Mouse (Mus musculus) liver, postnatal 0 days (tissue): ENCODE measurements around the gene Hoxa3. TPM values are rescaled to one million over a fixed set of nuclear protein-coding genes. Genes with fewer than 3 reads are reported as not detected.
A peak's percentile ranks its signal among the peaks of the same experiment; 100 is the strongest.

ENCODE experiments used
- ATAC-seq: fragments of 200-750 bp; cut with Nextera tagmentation; 2 replicates; pipeline ENCODE4 v1.8.0; 2017; ENCODE audit warnings: mild to moderate bottlenecking, moderate library complexity
- DNase-seq: peaks from one replicate; pipeline ENCODE4 v3.0.0-alpha.2; 2016
- H3K27ac ChIP-seq: fragments of 300-500 bp; sonication (generic); 2 replicates; pipeline ENCODE4 v1.5.1; 2014; ENCODE audit warnings: antibody characterized with exemption, moderate library complexity, mild to moderate bottlenecking, low read depth
- H3K27me3 ChIP-seq: fragments of 300-500 bp; sonication (generic); 2 replicates; pipeline ENCODE4 v1.6.1; 2014; ENCODE audit warnings: low read length, control low read depth, mixed read lengths; ENCODE audit not compliant: insufficient read depth
- H3K36me3 ChIP-seq: fragments of 300-500 bp; sonication (generic); replicated peaks from 2 replicates; pipeline ENCODE4 v1.6.1; 2014; ENCODE audit warnings: mild to moderate bottlenecking, control low read depth, low read length, moderate library complexity, mixed read lengths; ENCODE audit not compliant: insufficient read depth
- H3K4me1 ChIP-seq: fragments of 300-500 bp; sonication (generic); 2 replicates; pipeline ENCODE4 v1.6.1; 2014; ENCODE audit warnings: antibody characterized with exemption, mild to moderate bottlenecking, control low read depth; ENCODE audit not compliant: insufficient read depth
- H3K4me2 ChIP-seq: fragments of 300-500 bp; sonication (generic); 2 replicates; pipeline ENCODE4 v1.6.1; 2014; ENCODE audit warnings: low read depth, mild to moderate bottlenecking, low read length, moderate library complexity, mixed read lengths
- H3K4me3 ChIP-seq: fragments of 300-500 bp; sonication (generic); 2 replicates; pipeline ENCODE4 v1.5.1; 2014; ENCODE audit warnings: low read depth, low read length
- H3K9ac ChIP-seq: fragments of 300-500 bp; sonication (generic); replicated peaks from 2 replicates; pipeline ENCODE4 v1.6.1; 2014; ENCODE audit warnings: mild to moderate bottlenecking, moderate library complexity
- H3K9me3 ChIP-seq: fragments of 300-500 bp; sonication (generic); 2 replicates; pipeline ENCODE4 v1.6.1; 2016; ENCODE audit warnings: mild to moderate bottlenecking, control low read depth, low read length, mixed read lengths
- CTCF ChIP-seq: sonication (generic); IDR thresholded peaks from 2 replicates; pipeline ENCODE4 v1.5.1; 2016; ENCODE audit warnings: antibody characterized with exemption, low read depth
- EP300 ChIP-seq: IDR thresholded peaks from 2 replicates; pipeline ENCODE4 v1.6.1; 2016; ENCODE audit warnings: antibody characterized with exemption, low read depth, mild to moderate bottlenecking
- WGBS: fragments of 180-500 bp; shearing (Covaris S2); extraction: QIAGEN DNeasy Blood & Tissue Kit; methylation state at CpG from one replicate; pipeline ENCODE4 v1.1.7; 2014; ENCODE audit not compliant: insufficient replicate concordance; 5-methylcytosine and 5-hydroxymethylcytosine counted together
- polyA plus RNA-seq: library from polyadenylated mRNA; unstranded; fragments of >200 nt; fragmentation: Nextera tagmentation; extraction: Ambion mirVana; gene quantifications from 2 replicates; pipeline ENCODE4 v1.2.1, GENCODE M21; 2015

Gene Hoxa3
- polyA plus RNA-seq, 1 experiment from 2014 or later: 0.16 TPM

DNA sequence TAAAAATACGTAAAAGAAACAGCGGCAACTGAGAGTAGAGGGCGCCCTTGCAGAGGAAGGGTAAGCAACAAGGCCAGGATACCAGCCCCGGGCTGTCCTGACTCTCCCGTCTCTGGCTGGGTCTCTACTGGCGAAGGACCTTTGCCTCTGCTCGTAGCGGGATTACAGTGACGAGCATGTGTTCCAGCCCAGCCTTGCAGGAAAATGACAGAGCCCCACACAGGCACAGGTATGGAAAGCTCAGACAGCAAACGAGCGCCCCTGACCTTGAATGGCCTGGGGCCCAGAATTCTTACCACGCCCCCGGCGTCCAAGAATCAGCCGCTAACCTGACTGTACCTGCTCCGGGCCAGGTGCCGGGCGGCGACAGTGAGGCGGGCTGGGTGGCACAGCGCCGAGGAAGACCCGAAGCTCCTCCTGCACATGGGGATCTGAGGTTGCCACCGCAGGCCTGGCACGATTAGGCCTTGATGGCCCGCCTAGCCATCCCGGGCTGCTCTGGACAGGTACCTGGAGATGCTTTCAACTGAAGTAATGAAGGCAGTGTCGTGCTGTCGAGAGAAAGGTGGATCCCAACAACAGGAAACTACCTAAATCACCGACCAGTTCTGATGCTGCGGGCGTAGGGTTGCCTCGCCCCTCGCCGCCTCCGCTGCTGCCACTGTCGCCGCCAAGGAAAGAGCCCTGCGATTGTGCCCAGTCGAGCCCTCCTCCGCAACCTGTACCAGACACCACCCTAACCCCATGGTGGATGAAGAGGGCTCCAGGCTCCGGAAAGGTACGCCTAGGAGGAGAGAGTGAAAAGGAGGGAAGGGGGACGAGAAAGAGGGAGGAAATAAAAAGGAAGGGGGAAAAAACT, 16.7 kb upstream of the Hoxa3 start:
- Histone ChIP-seq H3K27me3 (peaks cover 97% of the 10 kb centered on the region), H3K4me1 (0 out of 2 replicates have a peak, but pooled peaks cover 5% of the 10 kb centered on the region), H3K4me3 (no peak overlapping the region), H3K27ac (no peak overlapping the region), H3K4me2 (no peak overlapping the region), H3K36me3 (no peaks in the 10 kb centered on the region), H3K9ac (no peak overlapping the region), H3K9me3 (no peaks in the 10 kb centered on the region)
- TF ChIP-seq EP300 (no peak), CTCF (no peak)
- WGBS: 2% methylated on average over 44 of the region's 44 CpGs
- DNase-seq (no peak), ATAC-seq (no peak)

DNA sequence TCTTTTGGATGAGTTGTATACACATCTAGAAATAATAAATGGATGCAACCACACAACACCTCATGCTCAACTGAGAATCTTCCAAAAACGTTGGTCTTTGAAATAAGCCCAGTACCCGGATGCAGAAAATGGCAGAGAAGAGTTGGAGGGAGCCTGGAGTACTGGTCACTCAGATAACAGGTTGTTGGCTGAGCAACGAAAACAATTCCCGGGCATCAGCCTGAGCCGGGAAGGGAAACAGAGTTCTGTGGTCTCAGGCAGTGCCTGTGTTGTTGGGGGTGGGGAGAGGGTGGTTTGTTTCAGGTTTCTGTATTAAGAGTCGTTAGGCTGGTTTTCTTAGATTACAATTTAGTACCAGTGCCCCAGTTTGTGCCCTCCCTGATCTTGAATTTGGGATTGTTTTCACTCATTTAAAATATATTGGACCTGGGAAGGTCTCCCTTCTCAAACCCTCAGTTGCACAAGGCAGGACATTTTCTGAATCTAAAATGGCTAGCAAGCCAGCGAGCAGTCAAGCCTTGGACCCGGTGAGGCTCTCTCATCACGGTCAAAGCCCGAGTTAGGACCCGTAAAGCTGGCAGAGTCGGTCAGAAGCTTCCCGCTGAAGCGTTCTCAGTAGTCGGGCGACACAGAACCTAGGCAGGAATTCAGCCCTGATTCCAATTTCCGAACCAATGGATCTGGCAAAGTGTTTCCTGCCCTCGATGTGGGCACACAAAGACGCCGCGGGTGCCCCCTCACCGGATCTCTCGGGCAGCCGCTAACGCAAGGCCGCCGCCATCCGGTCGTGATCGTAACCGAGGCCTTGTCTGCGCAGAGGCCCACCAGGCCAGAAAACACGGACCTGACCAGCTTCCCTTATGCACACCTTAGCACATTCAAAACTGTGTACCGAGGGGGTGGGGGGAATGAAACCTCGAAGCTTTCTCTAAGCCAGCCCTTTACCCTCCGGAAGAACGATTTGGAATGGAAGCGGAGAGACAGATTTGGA, 15.6 kb upstream of the Hoxa3 start:
- no peak overlapping the region for H3K27ac ChIP-seq
- peak overlapping the region; percentile 17; the same call in 1 of the 2 replicates for H3K4me3 ChIP-seq
- H3K36me3 ChIP-seq: no peaks in the 10 kb centered on the region
- H3K27me3 ChIP-seq: peaks cover 97% of the 10 kb centered on the region
- no peaks in the 10 kb centered on the region for H3K9me3 ChIP-seq
- DNase-seq: no peak
- H3K4me2 ChIP-seq: no peak overlapping the region
- TF ChIP-seq CTCF: no peak
- H3K4me1 ChIP-seq: 0 out of 2 replicates have a peak, but pooled peaks cover 5% of the 10 kb centered on the region
- no peak for ATAC-seq
- WGBS: 1% methylated on average over 38 of the region's 38 CpGs
- no peak overlapping the region for H3K9ac ChIP-seq

DNA sequence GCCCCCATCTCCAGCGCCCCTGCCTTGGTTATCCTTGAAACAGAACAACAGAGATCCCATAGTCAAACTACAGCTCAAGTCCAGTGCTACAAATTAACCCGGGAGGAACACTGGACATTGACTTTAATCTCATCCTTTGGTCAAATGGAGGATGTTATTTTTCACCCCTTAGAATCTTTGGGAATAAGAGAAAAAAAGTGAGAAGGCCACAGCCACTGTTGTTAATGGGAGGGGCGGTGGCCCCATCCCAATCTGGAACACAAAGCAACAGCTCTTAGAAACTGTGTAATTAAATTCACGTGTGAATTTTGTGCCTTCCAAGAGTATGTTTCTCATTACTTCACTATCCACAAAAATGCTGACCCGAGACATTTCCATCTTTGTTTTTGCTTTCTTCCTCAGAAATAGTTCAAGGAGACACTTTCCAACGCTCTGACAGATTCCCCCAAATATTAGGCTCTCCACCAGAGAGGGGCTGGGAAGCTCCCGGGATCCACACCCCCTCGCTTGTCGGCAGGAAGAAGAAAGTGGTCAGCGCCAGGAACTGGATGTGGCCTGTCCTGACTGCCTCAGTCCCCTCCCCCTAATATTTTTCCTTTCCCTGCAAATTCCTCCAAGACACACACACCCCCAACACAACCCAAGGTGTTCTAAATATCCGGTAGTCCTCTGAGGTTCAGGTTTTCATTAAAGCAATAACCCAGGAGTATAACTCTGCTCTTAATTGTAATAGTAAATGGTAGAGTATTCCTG, 14.5 kb upstream of the Hoxa3 start:
- Histone ChIP-seq H3K36me3 (no peaks in the 10 kb centered on the region), H3K4me3 (no peak overlapping the region), H3K4me1 (0 out of 2 replicates have a peak, but pooled peaks cover 2% of the 10 kb centered on the region), H3K9ac (no peak overlapping the region), H3K4me2 (no peak overlapping the region), H3K9me3 (no peaks in the 10 kb centered on the region), H3K27me3 (peaks cover 97% of the 10 kb centered on the region), H3K27ac (no peak overlapping the region)
- DNase-seq (no peak), ATAC-seq (no peak)
- no peak for TF ChIP-seq EP300
- TF ChIP-seq CTCF: no peak
- 24% methylated on average over 11 of the region's 11 CpGs for WGBS

DNA sequence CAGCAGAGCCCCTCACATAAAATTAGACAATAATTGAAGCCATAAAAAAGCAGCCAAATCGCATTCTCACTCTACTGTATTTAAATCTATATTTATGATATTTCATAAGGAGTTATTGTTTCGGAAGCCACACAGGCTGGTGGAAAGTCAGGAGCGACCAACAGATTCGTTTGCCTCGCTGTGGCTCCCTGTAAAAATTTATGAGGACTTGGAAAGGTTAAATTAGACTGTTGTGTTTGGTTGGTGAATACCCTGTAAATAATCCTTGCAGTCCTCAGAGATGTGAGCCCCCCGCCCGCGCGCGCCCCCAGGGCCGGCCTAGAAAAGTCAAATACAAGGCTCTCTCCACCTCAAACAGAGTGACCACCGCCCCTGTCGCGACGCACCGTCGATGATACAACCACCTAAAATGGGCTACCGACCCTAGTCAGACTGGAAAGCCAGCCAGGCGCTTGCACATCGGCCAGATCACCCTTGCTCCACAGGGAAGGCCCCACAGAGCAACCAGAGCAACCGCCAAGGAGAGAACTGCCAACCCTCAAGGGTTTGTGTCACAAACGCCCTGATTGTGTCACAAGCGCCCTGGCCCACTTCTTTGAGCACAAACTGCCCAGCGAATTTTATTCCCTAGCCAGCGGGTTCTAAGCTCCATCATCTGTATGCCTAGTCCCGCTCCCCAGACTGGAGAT, 13.6 kb upstream of the Hoxa3 start:
- Histone ChIP-seq H3K4me1 (0 out of 2 replicates have a peak, but pooled peaks cover 4% of the 10 kb centered on the region), H3K4me3 (peak overlapping the region; percentile 13; the same call in 1 of the 2 replicates), H3K27me3 (peaks cover 97% of the 10 kb centered on the region), H3K9me3 (no peaks in the 10 kb centered on the region), H3K4me2 (peak overlapping the region; percentile 38), H3K9ac (no peak overlapping the region), H3K27ac (no peak overlapping the region), H3K36me3 (no peaks in the 10 kb centered on the region)
- TF ChIP-seq EP300 (no peak), CTCF (no peak)
- no peak for DNase-seq
- ATAC-seq: no peak
- WGBS: 11% methylated on average over 26 of the region's 26 CpGs
